Mouse (Mus musculus): ENCODE results near the gene Rmnd5a. TPM values are rescaled to one million over a fixed set of nuclear protein-coding genes. Genes with fewer than 3 reads are reported as not detected.

The Rmnd5a gene
- polyA plus RNA-seq, 2 experiments, result 10.0 to 35.9 TPM

GRCm38 (mm10) chr6:71418874-71419273 lies 21.6 kb downstream of the Rmnd5a start:
- no peak for ATAC-seq (ENCODE audit: low FRiP score, low read depth)
- no peak overlapping the region for H3K4me2 ChIP-seq (replicated peaks; ENCODE audit: low read depth, low read length, severe bottlenecking)
- H3K4me3 ChIP-seq (replicated peaks; ENCODE audit: low read length), result no peak overlapping the region
- no peak for TF ChIP-seq POLR2A (IDR thresholded peaks at IDR 0.05; ENCODE audit: borderline replicate concordance, extremely low read depth, insufficient read depth, insufficient read length)
- H3K36me3 ChIP-seq (ENCODE audit: control insufficient read depth, insufficient read depth, low read length), result peaks cover 10% of the 10 kb centered on the region
- H3K27ac ChIP-seq (replicated peaks; ENCODE audit: low read depth, low read length), result no peak overlapping the region
- DNase-seq (ENCODE audit: low spot score), result no peak
- H3K4me1 ChIP-seq (ENCODE audit: control insufficient read depth, insufficient read depth, low read length), result no peaks in the 10 kb centered on the region
- no peak overlapping the region for H3K9ac ChIP-seq (ENCODE audit: low read depth, low read length, severe bottlenecking)
- H3K27me3 ChIP-seq (ENCODE audit: control insufficient read depth, insufficient read depth, low read length), result no peaks in the 10 kb centered on the region
- no peaks in the 10 kb centered on the region for H3K9me3 ChIP-seq (ENCODE audit: control insufficient read depth, low read length)
- 80% methylated on average over 3 of the region's 3 CpGs for WGBS

GRCm38 (mm10) chr6:71415446-71415845 lies 25.0 kb downstream of the Rmnd5a start:
- Histone ChIP-seq H3K4me3 (replicated peaks; ENCODE audit: low read length) (no peak overlapping the region), H3K9me3 (ENCODE audit: control insufficient read depth, low read length) (no peaks in the 10 kb centered on the region), H3K9ac (ENCODE audit: low read depth, low read length, severe bottlenecking) (no peak overlapping the region), H3K27me3 (ENCODE audit: control insufficient read depth, insufficient read depth, low read length) (no peaks in the 10 kb centered on the region), H3K27ac (replicated peaks; ENCODE audit: low read depth, low read length) (0 out of 2 replicates have a peak overlapping the region, but pooled peaks have one; percentile 13), H3K4me2 (replicated peaks; ENCODE audit: low read depth, low read length, severe bottlenecking) (no peak overlapping the region), H3K36me3 (ENCODE audit: control insufficient read depth, insufficient read depth, low read length) (peaks cover 29% of the 10 kb centered on the region), H3K4me1 (ENCODE audit: control insufficient read depth, insufficient read depth, low read length) (no peaks in the 10 kb centered on the region)
- no peak for TF ChIP-seq POLR2A (IDR thresholded peaks at IDR 0.05; ENCODE audit: borderline replicate concordance, extremely low read depth, insufficient read depth, insufficient read length)
- DNase-seq (ENCODE audit: low spot score), result no peak
- no peak for ATAC-seq (ENCODE audit: low FRiP score, low read depth)
- WGBS, result 88% methylated on average over 3 of the region's 3 CpGs

- H3K9me3 ChIP-seq (ENCODE audit: control insufficient read depth, low read length), result no peaks in the 10 kb centered on the region
- ATAC-seq (ENCODE audit: low FRiP score, low read depth) (no peak), DNase-seq (ENCODE audit: low spot score) (no peak)
- no peak for TF ChIP-seq POLR2A (IDR thresholded peaks at IDR 0.05; ENCODE audit: borderline replicate concordance, extremely low read depth, insufficient read depth, insufficient read length)
- WGBS, result 75% methylated on average over 4 of the region's 4 CpGs
- no peaks in the 10 kb centered on the region for H3K27me3 ChIP-seq (ENCODE audit: control insufficient read depth, insufficient read depth, low read length)
- H3K27ac ChIP-seq (replicated peaks; ENCODE audit: low read depth, low read length), result no peak overlapping the region
- peaks cover 29% of the 10 kb centered on the region for H3K36me3 ChIP-seq (ENCODE audit: control insufficient read depth, insufficient read depth, low read length)
- H3K4me1 ChIP-seq (ENCODE audit: control insufficient read depth, insufficient read depth, low read length), result no peaks in the 10 kb centered on the region
- H3K9ac ChIP-seq (ENCODE audit: low read depth, low read length, severe bottlenecking), result no peak overlapping the region
- no peak overlapping the region for H3K4me3 ChIP-seq (replicated peaks; ENCODE audit: low read length)
- H3K4me2 ChIP-seq (replicated peaks; ENCODE audit: low read depth, low read length, severe bottlenecking), result no peak overlapping the region
Observed at GRCm38 (mm10) chr6:71414624-71415023, 25.8 kb downstream of the Rmnd5a start.

GRCm38 (mm10) chr6:71398829-71399609 lies 41.4 kb downstream of the Rmnd5a start:
- peak; percentile 73 for DNase-seq (ENCODE audit: low spot score)
- no peak for ATAC-seq (ENCODE audit: low FRiP score, low read depth)
- 54% methylated on average over 4 of the region's 4 CpGs for WGBS
- no peaks in the 10 kb centered on the region for H3K9me3 ChIP-seq (ENCODE audit: control insufficient read depth, low read length)
- no peaks in the 10 kb centered on the region for H3K27me3 ChIP-seq (ENCODE audit: control insufficient read depth, insufficient read depth, low read length)
- no peak overlapping the region for H3K4me2 ChIP-seq (replicated peaks; ENCODE audit: low read depth, low read length, severe bottlenecking)
- no peak overlapping the region for H3K27ac ChIP-seq (replicated peaks; ENCODE audit: low read depth, low read length)
- no peaks in the 10 kb centered on the region for H3K4me1 ChIP-seq (ENCODE audit: control insufficient read depth, insufficient read depth, low read length)
- H3K9ac ChIP-seq (ENCODE audit: low read depth, low read length, severe bottlenecking), result no peak overlapping the region
- peaks cover 25% of the 10 kb centered on the region for H3K36me3 ChIP-seq (ENCODE audit: control insufficient read depth, insufficient read depth, low read length)
- H3K4me3 ChIP-seq (replicated peaks; ENCODE audit: low read length), result no peak overlapping the region
- TF ChIP-seq POLR2A (IDR thresholded peaks at IDR 0.05; ENCODE audit: borderline replicate concordance, extremely low read depth, insufficient read depth, insufficient read length), result no peak

- Histone ChIP-seq H3K4me1 (ENCODE audit: control insufficient read depth, insufficient read depth, low read length) (no peaks in the 10 kb centered on the region), H3K4me3 (replicated peaks; ENCODE audit: low read length) (no peak overlapping the region), H3K27me3 (ENCODE audit: control insufficient read depth, insufficient read depth, low read length) (no peaks in the 10 kb centered on the region), H3K36me3 (ENCODE audit: control insufficient read depth, insufficient read depth, low read length) (peaks cover 46% of the 10 kb centered on the region), H3K4me2 (replicated peaks; ENCODE audit: low read depth, low read length, severe bottlenecking) (no peak overlapping the region), H3K9ac (ENCODE audit: low read depth, low read length, severe bottlenecking) (no peak overlapping the region), H3K9me3 (ENCODE audit: control insufficient read depth, low read length) (no peaks in the 10 kb centered on the region), H3K27ac (replicated peaks; ENCODE audit: low read depth, low read length) (no peak overlapping the region)
- no peak for ATAC-seq (ENCODE audit: low FRiP score, low read depth)
- TF ChIP-seq POLR2A (IDR thresholded peaks at IDR 0.05; ENCODE audit: borderline replicate concordance, extremely low read depth, insufficient read depth, insufficient read length), result no peak
- no peak for DNase-seq (ENCODE audit: low spot score)
- WGBS, result 91% methylated on average over 6 of the region's 6 CpGs
Observed at GRCm38 (mm10) chr6:71396761-71397160, 43.7 kb downstream of the Rmnd5a start.
